Mouse (Mus musculus): ENCODE measurements around the gene Nuak1. TPM values are rescaled to one million over a fixed set of nuclear protein-coding genes. Genes with fewer than 3 reads are reported as not detected.
"Not testable (repeated sequence)": the region's sequence is repeated elsewhere in the genome, so short reads cannot be mapped to it uniquely, and the experiment has no call there.

Nuak1 gene
- 3.2 and 3.6 TPM in 2 replicates for polyA plus RNA-seq (2015; fragmentation: Nextera tagmentation; extraction: Ambion mirVana)

GRCm38 (mm10) chr10:84440541-84441433 lies at the start of gene Nuak1:
Nuak1 (minus strand) TSS chr10:84440597.
- Histone ChIP-seq H3K9ac (replicated peaks; ENCODE audit: low read length) (peak within 1 kb of the TSS; percentile 99), H3K4me1 (ENCODE audit: insufficient read depth, low read length) (peaks cover 40% of the 10 kb centered on the region), H3K4me2 (replicated peaks; ENCODE audit: low read depth, low read length) (peak within 1 kb of the TSS; percentile 78), H3K36me3 (ENCODE audit: insufficient read depth, low read length) (no peaks in the 10 kb centered on the region), H3K27ac (ENCODE audit: low read length) (peak within 1 kb of the TSS; percentile 98), H3K27me3 (ENCODE audit: insufficient read depth, low read length) (no peaks in the 10 kb centered on the region), H3K4me3 (ENCODE audit: low read length) (peak within 1 kb of the TSS; percentile 74), H3K9me3 (ENCODE audit: low read length) (no peaks in the 10 kb centered on the region)
- WGBS: under 1% methylated on average over 71 of the region's 94 CpGs
- peak; percentile 90 for ATAC-seq (ENCODE audit: low FRiP score, low TSS enrichment)

GRCm38 (mm10) chr10:84490115-84490514 lies 49.7 kb upstream of the Nuak1 start:
- Histone ChIP-seq H3K4me2 (replicated peaks; ENCODE audit: low read depth, low read length) (no peak overlapping the region), H3K4me3 (ENCODE audit: low read length) (no peak overlapping the region), H3K27ac (ENCODE audit: low read length) (no peak overlapping the region), H3K9me3 (ENCODE audit: low read length) (no peaks in the 10 kb centered on the region), H3K9ac (replicated peaks; ENCODE audit: low read length) (no peak overlapping the region), H3K27me3 (ENCODE audit: insufficient read depth, low read length) (no peaks in the 10 kb centered on the region), H3K36me3 (ENCODE audit: insufficient read depth, low read length) (no peaks in the 10 kb centered on the region), H3K4me1 (ENCODE audit: insufficient read depth, low read length) (no peaks in the 10 kb centered on the region)
- no peak; the same call in 1 of the 2 replicates for ATAC-seq (ENCODE audit: low FRiP score, low TSS enrichment)
- 75% methylated on average over 5 of the region's 5 CpGs for WGBS

- Histone ChIP-seq H3K4me1 (ENCODE audit: insufficient read depth, low read length) (no peaks in the 10 kb centered on the region), H3K4me2 (replicated peaks; ENCODE audit: low read depth, low read length) (no peak overlapping the region), H3K27me3 (ENCODE audit: insufficient read depth, low read length) (no peaks in the 10 kb centered on the region), H3K36me3 (ENCODE audit: insufficient read depth, low read length) (no peaks in the 10 kb centered on the region), H3K9ac (replicated peaks; ENCODE audit: low read length) (no peak overlapping the region), H3K27ac (ENCODE audit: low read length) (no peak overlapping the region), H3K4me3 (ENCODE audit: low read length) (no peak overlapping the region), H3K9me3 (ENCODE audit: low read length) (no peaks in the 10 kb centered on the region)
- WGBS: 39% methylated on average over 6 of the region's 6 CpGs
- ATAC-seq (ENCODE audit: low FRiP score, low TSS enrichment): no peak
Measured at GRCm38 (mm10) chr10:84488315-84488714, 47.9 kb upstream of the Nuak1 start.

GRCm38 (mm10) chr10:84484661-84485060 lies 44.3 kb upstream of the Nuak1 start:
- 48% methylated on average over 1 of the region's 1 CpGs for WGBS

GRCm38 (mm10) chr10:84483553-84483952 lies 43.2 kb upstream of the Nuak1 start:
- H3K4me3 ChIP-seq (ENCODE audit: low read length): no peak overlapping the region
- no peak overlapping the region for H3K9ac ChIP-seq (replicated peaks; ENCODE audit: low read length)
- no peaks in the 10 kb centered on the region for H3K9me3 ChIP-seq (ENCODE audit: low read length)
- WGBS: 71% methylated on average over 3 of the region's 3 CpGs
- H3K4me2 ChIP-seq (replicated peaks; ENCODE audit: low read depth, low read length): no peak overlapping the region
- no peaks in the 10 kb centered on the region for H3K27me3 ChIP-seq (ENCODE audit: insufficient read depth, low read length)
- peaks cover 24% of the 10 kb centered on the region for H3K4me1 ChIP-seq (ENCODE audit: insufficient read depth, low read length)
- peak overlapping the region; percentile 57 for H3K27ac ChIP-seq (ENCODE audit: low read length)
- no peaks in the 10 kb centered on the region for H3K36me3 ChIP-seq (ENCODE audit: insufficient read depth, low read length)
- ATAC-seq (ENCODE audit: low FRiP score, low TSS enrichment): no peak

More at GRCm38 (mm10) chr10:84484661-84485060, 44.3 kb upstream of the Nuak1 start:
- no peak for ATAC-seq (ENCODE audit: low FRiP score, low TSS enrichment)
- no peaks in the 10 kb centered on the region for H3K9me3 ChIP-seq (ENCODE audit: low read length)
- H3K27me3 ChIP-seq (ENCODE audit: insufficient read depth, low read length): no peaks in the 10 kb centered on the region
- H3K27ac ChIP-seq (ENCODE audit: low read length): peak overlapping the region; percentile 25; the same call in 1 of the 2 replicates
- no peaks in the 10 kb centered on the region for H3K36me3 ChIP-seq (ENCODE audit: insufficient read depth, low read length)
- no peak overlapping the region for H3K4me2 ChIP-seq (replicated peaks; ENCODE audit: low read depth, low read length)
- no peak overlapping the region for H3K9ac ChIP-seq (replicated peaks; ENCODE audit: low read length)
- peaks cover 22% of the 10 kb centered on the region for H3K4me1 ChIP-seq (ENCODE audit: insufficient read depth, low read length)
- no peak overlapping the region for H3K4me3 ChIP-seq (ENCODE audit: low read length)

GRCm38 (mm10) chr10:84483069-84483468 lies 42.7 kb upstream of the Nuak1 start:
- ATAC-seq (ENCODE audit: low FRiP score, low TSS enrichment): no peak
- H3K27ac ChIP-seq (ENCODE audit: low read length): peak overlapping the region; percentile 57
- H3K4me2 ChIP-seq (replicated peaks; ENCODE audit: low read depth, low read length): no peak overlapping the region

GRCm38 (mm10) chr10:84482418-84482817 lies 42.0 kb upstream of the Nuak1 start:
- not testable (repeated sequence) for H3K27me3 ChIP-seq (ENCODE audit: insufficient read depth, low read length); H3K9me3 ChIP-seq (ENCODE audit: low read length); ATAC-seq (ENCODE audit: low FRiP score, low TSS enrichment); H3K9ac ChIP-seq (replicated peaks; ENCODE audit: low read length); H3K4me2 ChIP-seq (replicated peaks; ENCODE audit: low read depth, low read length); H3K4me3 ChIP-seq (ENCODE audit: low read length); H3K27ac ChIP-seq (ENCODE audit: low read length); H3K36me3 ChIP-seq (ENCODE audit: insufficient read depth, low read length)
- H3K4me1 ChIP-seq (ENCODE audit: insufficient read depth, low read length): peaks cover 32% of the 10 kb centered on the region
- WGBS: 85% methylated on average over 15 of the region's 15 CpGs

More at GRCm38 (mm10) chr10:84483069-84483468, 42.7 kb upstream of the Nuak1 start:
- 91% methylated on average over 2 of the region's 2 CpGs for WGBS
- no peaks in the 10 kb centered on the region for H3K36me3 ChIP-seq (ENCODE audit: insufficient read depth, low read length)
- no peak overlapping the region for H3K9ac ChIP-seq (replicated peaks; ENCODE audit: low read length)
- no peak overlapping the region for H3K4me3 ChIP-seq (ENCODE audit: low read length)
- no peaks in the 10 kb centered on the region for H3K27me3 ChIP-seq (ENCODE audit: insufficient read depth, low read length)
- H3K4me1 ChIP-seq (ENCODE audit: insufficient read depth, low read length): peaks cover 25% of the 10 kb centered on the region
- no peaks in the 10 kb centered on the region for H3K9me3 ChIP-seq (ENCODE audit: low read length)

- no peak overlapping the region for H3K4me2 ChIP-seq (replicated peaks; ENCODE audit: low read depth, low read length)
- H3K27me3 ChIP-seq (ENCODE audit: insufficient read depth, low read length): no peaks in the 10 kb centered on the region
- 23% methylated on average over 5 of the region's 5 CpGs for WGBS
- no peak overlapping the region for H3K9ac ChIP-seq (replicated peaks; ENCODE audit: low read length)
- ATAC-seq (ENCODE audit: low FRiP score, low TSS enrichment): no peak; the same call in 1 of the 2 replicates
- peak overlapping the region; percentile 88 for H3K27ac ChIP-seq (ENCODE audit: low read length)
- H3K4me1 ChIP-seq (ENCODE audit: insufficient read depth, low read length): peaks cover 38% of the 10 kb centered on the region
- H3K36me3 ChIP-seq (ENCODE audit: insufficient read depth, low read length): no peaks in the 10 kb centered on the region
- no peaks in the 10 kb centered on the region for H3K9me3 ChIP-seq (ENCODE audit: low read length)
- H3K4me3 ChIP-seq (ENCODE audit: low read length): no peak overlapping the region
Measured at GRCm38 (mm10) chr10:84481327-84481671, 40.9 kb upstream of the Nuak1 start.

- Histone ChIP-seq H3K9me3 (ENCODE audit: low read length) (no peaks in the 10 kb centered on the region), H3K4me2 (replicated peaks; ENCODE audit: low read depth, low read length) (0 out of 2 replicates have a peak overlapping the region, but pooled peaks have one; percentile 19), H3K36me3 (ENCODE audit: insufficient read depth, low read length) (no peaks in the 10 kb centered on the region), H3K27me3 (ENCODE audit: insufficient read depth, low read length) (no peaks in the 10 kb centered on the region), H3K4me3 (ENCODE audit: low read length) (no peak overlapping the region), H3K9ac (replicated peaks; ENCODE audit: low read length) (no peak overlapping the region), H3K4me1 (ENCODE audit: insufficient read depth, low read length) (peaks cover 38% of the 10 kb centered on the region), H3K27ac (ENCODE audit: low read length) (peak overlapping the region; percentile 88)
- WGBS: 29% methylated on average over 8 of the region's 8 CpGs
- ATAC-seq (ENCODE audit: low FRiP score, low TSS enrichment): peak; percentile 89
Measured at GRCm38 (mm10) chr10:84480667-84481326, 40.4 kb upstream of the Nuak1 start.
